Mouse (Mus musculus): ENCODE results near the gene Gdpd4.

DNA sequence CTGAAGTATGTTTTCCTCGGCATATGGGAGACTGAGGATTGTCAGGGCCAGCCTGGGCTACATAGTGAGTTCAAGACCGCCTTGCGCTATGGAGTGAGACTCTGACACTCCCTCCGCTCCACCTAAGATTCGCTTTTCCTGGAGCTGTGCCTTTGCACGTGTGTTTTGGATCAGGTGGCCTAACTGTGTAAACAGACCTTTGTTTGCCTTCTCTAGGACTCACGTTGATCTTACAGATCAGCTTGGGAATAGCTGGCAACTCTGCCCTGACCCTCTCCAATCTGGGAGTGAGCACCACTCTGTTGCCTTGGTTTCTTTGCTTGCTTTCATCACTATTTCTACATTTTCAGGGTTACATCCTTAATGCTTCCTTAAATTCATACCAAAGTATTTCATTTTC is 82.9 kb downstream of the Gdpd4 start:
- TF ChIP-seq TAL1 (IDR thresholded peaks at IDR 0.05; ENCODE audit: low read length) (no peak), GATA1 (IDR thresholded peaks at IDR 0.05; ENCODE audit: low read length) (no peak)
